Mouse (Mus musculus) bone marrow, adult 2 months (tissue): ENCODE data around the gene Ccdc187.

ENCODE experiments used
- CTCF ChIP-seq: fragments of 200-500 bp; IDR thresholded peaks from 2 replicates; pipeline ENCODE4 v1.5.1; 2011; ENCODE audit warnings: low read length, control low read depth; ENCODE audit not compliant: control insufficient read depth, insufficient read depth
- POLR2A ChIP-seq: fragments of 200-500 bp; IDR thresholded peaks from 2 replicates; pipeline ENCODE4 v1.6.1; 2011; ENCODE audit warnings: low read depth, mild to moderate bottlenecking, control low read depth, low read length, borderline replicate concordance; ENCODE audit not compliant: control insufficient read depth

DNA sequence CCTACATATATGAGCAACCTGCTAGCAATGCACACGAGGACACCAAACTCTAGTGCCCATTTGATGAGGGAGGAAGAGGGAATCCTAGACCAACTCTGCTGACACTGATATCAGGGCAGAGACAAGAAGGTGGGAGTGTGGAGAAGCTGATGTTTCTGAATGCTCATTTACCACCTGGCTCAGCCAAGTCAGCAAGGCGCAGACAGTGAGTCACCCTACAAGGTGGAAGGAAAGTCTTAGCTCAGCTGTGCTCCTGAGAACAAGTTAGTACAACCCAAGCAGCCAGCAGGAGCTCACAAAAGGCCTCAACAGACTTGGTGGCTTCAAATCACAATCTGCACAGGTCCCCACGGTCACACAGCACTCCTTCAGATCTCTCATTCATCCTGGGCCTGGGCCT lies 63.0 kb downstream of the Ccdc187 start:
- TF ChIP-seq CTCF (no peak), POLR2A (no peak)
